Mouse (Mus musculus): ENCODE data around the gene Hdac9.

DNA sequence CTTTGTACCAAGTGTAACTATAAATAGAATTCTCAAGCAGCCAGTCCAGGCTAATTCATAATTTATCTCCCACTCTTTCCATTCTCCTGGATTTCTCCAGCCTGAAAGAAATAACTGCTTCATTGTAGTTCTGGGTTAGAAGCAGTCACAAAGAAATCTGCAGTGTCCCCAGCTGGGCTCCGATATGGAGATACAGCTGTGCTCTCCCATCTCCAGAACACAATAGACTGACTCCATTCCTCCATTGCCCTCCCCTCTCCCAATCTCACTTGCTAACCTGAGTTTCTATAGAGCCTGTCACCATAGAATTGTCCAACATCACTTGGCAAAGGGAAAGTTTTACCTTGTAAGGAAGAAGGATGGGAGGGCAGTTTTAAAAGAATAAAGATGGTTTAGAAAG, 218.9 kb downstream of the Hdac9 start:
- TF ChIP-seq CTCF (IDR thresholded peaks at IDR 0.05; ENCODE audit: low read depth, low read length) (no peak), GATA2 (IDR thresholded peaks at IDR 0.05; ENCODE audit: borderline replicate concordance, low read depth, low read length) (no peak), POLR2AphosphoS5 (IDR thresholded peaks at IDR 0.05; ENCODE audit: insufficient replicate concordance, low read depth, low read length) (no peak), GATA1 (IDR thresholded peaks at IDR 0.05; ENCODE audit: borderline replicate concordance, low read length) (no peak), TAL1 (conservative IDR thresholded peaks at IDR 0.05; ENCODE audit: low read depth, low read length) (no peak)
